25 mouse cellular contexts compared by ENCODE assay signal in genomic region chr12:28174078-28174477, GRCm38 (mm10).
DNase-seq lines count a peak whose midpoint lies in the region; ATAC-seq and TF ChIP-seq lines count a peak whose summit lies in the region.
"Had no signal": no experiment of that assay in that cellular context is flagged by ENCODE, and none has a peak within 500 bp of the region (broad histone marks: within the 10 kb centered on the region; RNA-seq: fewer than 3 reads in every experiment).

No protein-coding gene starts in this region.

- DNase-seq in adrenal gland, adult 2 months = peak; percentile 30
- no peak for DNase-seq in adrenal gland, adult 18-20 months (ENCODE audit: low spot score in 2 of 2)
- DNase-seq in heart, adult 11 months = peak; percentile 27
- no peak for DNase-seq in heart, postnatal 14 days
- peak; percentile 24 for DNase-seq in Muller cell, postnatal 12 days (ENCODE audit: inconsistent ontology term)
- no peak for DNase-seq in thymus, adult 2 months
- DNase-seq: cerebellum, adult 18-20 months; cerebellum, adult 9-10 months; cerebellum, postnatal 14 days; forebrain, postnatal 0 days; gastrocnemius, adult 2 months; gastrocnemius, postnatal 14 days; heart, adult 18-20 months; heart, postnatal 10 days; heart, postnatal 4 days; kidney, adult 2 months had no signal

- ATAC-seq in hindbrain, embryonic 16.5 days = no peak
- ATAC-seq: forebrain, embryonic 14.5 days; forebrain, postnatal 0 days; intestine, postnatal 0 days had no signal

- H3K27ac ChIP-seq in hindbrain, embryonic 16.5 days (ENCODE audit: low read depth, low read length) = no peak overlapping the region
- no peak overlapping the region for H3K27ac ChIP-seq in thymus, adult 2 months (ENCODE audit: control insufficient read depth, insufficient read depth, low read length)
- H3K27ac ChIP-seq: gastrocnemius, adult 2 months; heart, embryonic 15.5 days; hindbrain, embryonic 14.5 days had no signal

- H3K9me3 ChIP-seq in hindbrain, embryonic 16.5 days (ENCODE audit: control insufficient read depth, low read length) = no peaks in the 10 kb centered on the region
- H3K9me3 ChIP-seq: heart, embryonic 12.5 days; heart, embryonic 15.5 days had no signal

- no peaks in the 10 kb centered on the region for H3K36me3 ChIP-seq in myocyte (ENCODE audit: control insufficient read depth, insufficient read depth)
- H3K36me3 ChIP-seq in hindbrain, embryonic 16.5 days (ENCODE audit: control insufficient read depth, insufficient read depth, low read length) = no peaks in the 10 kb centered on the region
- H3K36me3 ChIP-seq in thymus, adult 2 months (ENCODE audit: control insufficient read depth, insufficient read depth, low read length) = no peaks in the 10 kb centered on the region
- H3K36me3 ChIP-seq: G1E; heart, embryonic 12.5 days; heart, embryonic 15.5 days had no signal

- no peaks in the 10 kb centered on the region for H3K27me3 ChIP-seq in myocyte (ENCODE audit: control insufficient read depth, insufficient read depth, insufficient read length)
- no peaks in the 10 kb centered on the region for H3K27me3 ChIP-seq in hindbrain, embryonic 16.5 days (replicated peaks; ENCODE audit: control insufficient read depth, insufficient read depth, low read length)
- no peaks in the 10 kb centered on the region for H3K27me3 ChIP-seq in thymus, adult 2 months (ENCODE audit: control insufficient read depth, insufficient read depth, low read length)
- H3K27me3 ChIP-seq: CH12.LX; heart, embryonic 12.5 days; heart, embryonic 15.5 days had no signal

- H3K9ac ChIP-seq in hindbrain, embryonic 16.5 days (ENCODE audit: low read depth, low read length) = no peak overlapping the region
- H3K9ac ChIP-seq: forebrain, postnatal 0 days; heart, embryonic 12.5 days; heart, embryonic 15.5 days; hindbrain, embryonic 14.5 days had no signal

- H3K4me1 ChIP-seq in hindbrain, embryonic 16.5 days (ENCODE audit: control insufficient read depth, insufficient read depth, low read depth, low read length) = no peaks in the 10 kb centered on the region
- H3K4me1 ChIP-seq in thymus, adult 2 months (replicated peaks; ENCODE audit: control insufficient read depth, insufficient read depth, low read length) = no peaks in the 10 kb centered on the region
- H3K4me1 ChIP-seq: heart, embryonic 12.5 days; heart, embryonic 15.5 days had no signal

- no peaks in the 10 kb centered on the region for H3K79me2 ChIP-seq in myocyte (ENCODE audit: control insufficient read depth, insufficient read depth)

- no peak overlapping the region for H3K4me3 ChIP-seq in myocyte
- H3K4me3 ChIP-seq in hindbrain, embryonic 16.5 days (ENCODE audit: low read length) = no peak overlapping the region
- no peak overlapping the region for H3K4me3 ChIP-seq in thymus, adult 2 months (ENCODE audit: control insufficient read depth, insufficient read depth, low read length)
- H3K4me3 ChIP-seq: gastrocnemius, adult 2 months; heart, embryonic 12.5 days; heart, embryonic 15.5 days had no signal

- TF ChIP-seq CTCF in thymus, adult 2 months (IDR thresholded peaks at IDR 0.05; ENCODE audit: borderline replicate concordance, control insufficient read depth, extremely low read depth, insufficient read depth, low read length, poor library complexity) = no peak

- TF ChIP-seq POLR2A in myocyte (IDR thresholded peaks at IDR 0.05; ENCODE audit: insufficient read length, low read depth) = no peak
- TF ChIP-seq POLR2A in thymus, adult 2 months (IDR thresholded peaks at IDR 0.05; ENCODE audit: control insufficient read depth, extremely low read depth, insufficient read depth, low read length, poor library complexity) = no peak

- intact Hi-C loops in heart, postnatal 14 days (cut with DNase I) = no loop called here

- no peak overlapping the region for H3K4me2 ChIP-seq in myocyte (ENCODE audit: low read depth)
- H3K4me2 ChIP-seq in hindbrain, embryonic 16.5 days (ENCODE audit: low read length) = no peak overlapping the region
- H3K4me2 ChIP-seq: heart, embryonic 12.5 days; heart, embryonic 15.5 days; hindbrain, embryonic 14.5 days had no signal

- H3ac ChIP-seq in myocyte (ENCODE audit: control insufficient read depth, insufficient read length) = no peak overlapping the region

TF ChIP-seq in myocyte, 11 proteins besides CTCF, POLR2A, EP300 and RAD21:
- TF ChIP-seq TCF3 (IDR thresholded peaks at IDR 0.05; ENCODE audit: insufficient read length, low read depth) (no peak), CEBPB (IDR thresholded peaks at IDR 0.05; ENCODE audit: insufficient read depth, poor library complexity, severe bottlenecking) (peak; percentile 84), POLR2AphosphoS2 (IDR thresholded peaks at IDR 0.05; ENCODE audit: insufficient read length, low read depth) (no peak)
TF ChIP-seq in myocyte: peak in this region for 1.

Comparison
In these comparisons a context has a peak if more than half of its experiments do, and no peak if none do; other contexts are left out.
1. DNase-seq: peak in adrenal gland, adult 2 months (single experiment), heart, adult 11 months (single experiment) and Muller cell, postnatal 12 days (single experiment); none in adrenal gland, adult 18-20 months (0 of 2), heart, postnatal 14 days (0 of 2) and thymus, adult 2 months (single experiment).